Mouse (Mus musculus): Measurements from ENCODE around the gene Trnp1. TPM values are rescaled to one million over a fixed set of nuclear protein-coding genes. Genes with fewer than 3 reads are reported as not detected.

The Trnp1 gene
- 0.90 and 0.94 TPM in 2 replicates for total RNA-seq (2012; rRNA removed)

DNA sequence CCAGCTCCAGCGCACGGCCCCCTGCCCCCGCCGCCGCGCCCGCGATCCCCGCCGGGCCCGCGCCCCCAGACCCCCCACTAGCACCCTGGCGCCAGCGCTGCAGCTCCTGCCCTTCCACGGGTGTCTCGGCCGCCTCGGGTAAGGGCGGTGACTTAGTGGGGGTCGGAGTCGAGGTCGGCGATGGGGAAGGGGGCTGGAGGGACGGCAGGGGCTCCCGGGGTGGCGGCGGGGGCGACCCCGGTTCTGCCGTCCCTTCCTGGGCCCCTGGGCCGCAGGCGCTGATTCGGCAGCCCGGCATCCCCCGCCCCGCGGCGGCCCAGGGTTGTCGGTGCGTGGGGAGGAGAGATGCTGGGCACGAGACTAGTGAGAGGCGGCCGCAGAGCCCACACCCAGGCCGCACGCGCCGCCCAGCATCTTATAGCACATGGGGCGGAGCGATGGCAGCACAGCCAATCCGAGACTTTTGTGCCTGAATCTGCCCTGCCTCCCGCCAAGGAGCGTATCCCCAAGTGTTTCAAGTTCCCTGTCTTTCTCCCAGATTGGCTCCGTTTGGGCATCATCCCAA is at the start of gene Trnp1:
Gene Trnp1, minus strand, starts transcription at position 391 of the 565 bp plus-strand sequence.
- TF ChIP-seq HCFC1 (IDR thresholded peaks at IDR 0.05; ENCODE audit: borderline replicate concordance, insufficient read depth, low read length): no peak
- no peak for TF ChIP-seq MAFK (IDR thresholded peaks at IDR 0.05; ENCODE audit: insufficient read depth, low read depth, low read length)
- no peak for TF ChIP-seq ZC3H11A (IDR thresholded peaks at IDR 0.05; ENCODE audit: borderline replicate concordance, low read depth, low read length)
- no peak for TF ChIP-seq ZNF384 (IDR thresholded peaks at IDR 0.05; ENCODE audit: low read depth, low read length)
- no peak for TF ChIP-seq CHD2 (IDR thresholded peaks at IDR 0.05; ENCODE audit: low read depth, low read length)
- Histone ChIP-seq H3K36me3 (ENCODE audit: control insufficient read depth, insufficient read depth, low read length, poor library complexity, severe bottlenecking) (no peaks in the 10 kb centered on the region), H3K4me1 (ENCODE audit: control insufficient read depth in 2 of 2, insufficient read depth in 2 of 2, low read length in 2 of 2, poor library complexity in 1 of 2) (peaks cover 5 to 10% of the 10 kb centered on the region in 2 experiments; a peak in 1 of 4 replicates), H3K27ac (ENCODE audit: insufficient read depth, low read depth, low read length, poor library complexity, severe bottlenecking) (no peak within 1 kb of the TSS), H3K9me3 (ENCODE audit: control insufficient read depth, insufficient read depth, low read depth, low read length) (no peaks in the 10 kb centered on the region), H3K9ac (ENCODE audit: insufficient read depth, low read depth, low read length, poor library complexity, severe bottlenecking) (peak within 1 kb of the TSS; percentile 78), H3K4me3 (ENCODE audit: insufficient read depth in 1 of 2, low read depth in 1 of 2, low read length in 2 of 2, poor library complexity in 1 of 2, severe bottlenecking in 1 of 2) (peak within 1 kb of the TSS; percentile 79 to 82)
- in situ Hi-C loops (cut with MboI; ENCODE audit: low sequenced_read_pairs in 2 of 2, unreplicated experiment in 2 of 2): no loop called here
- DNase-seq (ENCODE audit: low read depth, low spot score): peak; percentile 84

DNA sequence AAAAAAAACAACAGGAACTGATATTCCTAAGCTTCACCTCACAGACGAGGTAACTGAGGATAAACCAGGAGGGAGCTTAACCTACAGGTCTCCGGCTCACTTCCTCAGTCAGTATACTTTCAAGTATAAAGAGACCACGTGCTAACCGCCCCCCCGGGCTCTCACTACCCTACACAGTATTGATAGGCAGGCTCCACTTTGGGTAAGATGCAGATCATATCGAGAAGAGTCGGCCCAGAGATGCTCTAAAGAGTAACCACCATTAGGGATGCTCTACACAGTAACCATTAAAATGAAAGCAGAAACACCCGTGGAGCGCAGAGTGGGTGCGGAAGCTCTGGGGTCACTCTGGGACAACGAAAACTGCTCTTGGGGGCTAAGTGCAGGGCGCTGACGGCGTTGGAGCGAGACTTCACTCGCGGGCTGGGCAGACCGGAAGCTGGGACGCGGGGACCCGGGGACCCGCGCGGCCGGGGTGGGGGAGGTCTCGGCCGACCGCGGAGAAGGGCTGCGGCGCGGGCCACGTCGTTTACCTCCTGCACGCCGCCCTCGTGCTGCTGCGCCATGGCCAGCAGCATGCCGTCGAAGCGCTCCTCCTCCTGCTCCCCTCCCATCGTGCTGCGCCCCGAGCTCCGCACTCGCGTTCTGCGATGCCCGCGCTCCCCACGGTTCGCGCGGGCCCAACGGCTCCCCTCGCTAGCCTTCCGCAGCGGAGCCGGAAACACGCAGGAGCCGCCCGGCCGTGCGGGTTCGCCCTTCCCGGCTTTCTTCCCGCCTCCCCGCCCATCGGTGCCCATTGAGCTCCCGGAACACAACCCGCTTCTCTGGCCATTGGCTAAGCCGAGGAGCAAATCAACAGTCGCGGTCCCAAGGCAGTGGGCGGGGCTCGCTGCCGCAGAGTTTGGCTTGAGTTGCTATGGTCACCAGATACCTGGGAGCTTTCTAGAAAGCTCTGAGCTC is 47.2 kb upstream of the Trnp1 start, which contains the start of gene Nudc:
Gene Nudc, minus strand, starts transcription at position 725 of the 960 bp plus-strand sequence.
- H3K36me3 ChIP-seq (ENCODE audit: control insufficient read depth, insufficient read depth, low read length, poor library complexity, severe bottlenecking): peaks cover 32% of the 10 kb centered on the region
- peak; percentile 97 for DNase-seq (ENCODE audit: low read depth, low spot score)
- H3K4me3 ChIP-seq (ENCODE audit: insufficient read depth in 1 of 2, low read depth in 1 of 2, low read length in 2 of 2, poor library complexity in 1 of 2, severe bottlenecking in 1 of 2): peak within 1 kb of the TSS; percentile 90 to 100
- no peaks in the 10 kb centered on the region for H3K9me3 ChIP-seq (ENCODE audit: control insufficient read depth, insufficient read depth, low read depth, low read length)
- in situ Hi-C loops (cut with MboI; ENCODE audit: low sequenced_read_pairs in 2 of 2, unreplicated experiment in 2 of 2): no loop called here
- peak within 1 kb of the TSS; percentile 65 for H3K27ac ChIP-seq (ENCODE audit: insufficient read depth, low read depth, low read length, poor library complexity, severe bottlenecking)
- H3K9ac ChIP-seq (ENCODE audit: insufficient read depth, low read depth, low read length, poor library complexity, severe bottlenecking): peak within 1 kb of the TSS; percentile 93
- peaks cover 2 to 12% of the 10 kb centered on the region in 2 experiments; a peak in 2 of 4 replicates for H3K4me1 ChIP-seq (ENCODE audit: control insufficient read depth in 2 of 2, insufficient read depth in 2 of 2, low read length in 2 of 2, poor library complexity in 1 of 2)
- TF ChIP-seq MAFK (IDR thresholded peaks at IDR 0.05; ENCODE audit: insufficient read depth, low read depth, low read length) (no peak), CHD2 (IDR thresholded peaks at IDR 0.05; ENCODE audit: low read depth, low read length) (no peak), ZC3H11A (IDR thresholded peaks at IDR 0.05; ENCODE audit: borderline replicate concordance, low read depth, low read length) (no peak), ZNF384 (IDR thresholded peaks at IDR 0.05; ENCODE audit: low read depth, low read length) (no peak), HCFC1 (IDR thresholded peaks at IDR 0.05; ENCODE audit: borderline replicate concordance, insufficient read depth, low read length) (peak; percentile 67; the same call in 1 of the 2 replicates)

DNA sequence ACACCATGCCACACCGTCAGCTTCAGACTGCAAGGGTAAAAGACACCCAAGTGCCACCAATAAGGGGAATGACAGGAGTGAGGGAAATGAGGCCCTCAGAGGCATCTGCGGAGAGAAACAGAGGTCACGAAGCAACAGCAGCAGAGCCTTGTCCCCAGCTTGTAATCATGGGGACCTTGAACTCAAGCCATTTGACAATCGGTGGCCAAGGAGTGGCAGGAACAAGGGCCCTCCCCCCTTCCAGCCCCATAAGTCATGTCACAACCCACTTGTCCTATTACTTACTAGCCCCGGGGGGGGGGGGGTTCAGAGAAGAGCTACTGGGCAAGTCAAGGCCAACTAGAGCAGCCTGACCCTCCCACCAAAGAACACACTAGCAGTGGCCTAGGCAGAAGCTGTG is 38.3 kb upstream of the Trnp1 start:
- peaks cover 0 to 8% of the 10 kb centered on the region in 2 experiments; a peak in 1 of 4 replicates for H3K4me1 ChIP-seq (ENCODE audit: control insufficient read depth in 2 of 2, insufficient read depth in 2 of 2, low read length in 2 of 2, poor library complexity in 1 of 2)
- TF ChIP-seq ZNF384 (IDR thresholded peaks at IDR 0.05; ENCODE audit: low read depth, low read length): no peak
- no peak for DNase-seq (ENCODE audit: low read depth, low spot score)
- in situ Hi-C loops (cut with MboI; ENCODE audit: low sequenced_read_pairs in 2 of 2, unreplicated experiment in 2 of 2): no loop called here
- peaks cover 75% of the 10 kb centered on the region for H3K36me3 ChIP-seq (ENCODE audit: control insufficient read depth, insufficient read depth, low read length, poor library complexity, severe bottlenecking)
- no peaks in the 10 kb centered on the region for H3K9me3 ChIP-seq (ENCODE audit: control insufficient read depth, insufficient read depth, low read depth, low read length)
- H3K27ac ChIP-seq (ENCODE audit: insufficient read depth, low read depth, low read length, poor library complexity, severe bottlenecking): no peak overlapping the region
- no peak overlapping the region for H3K4me3 ChIP-seq (ENCODE audit: insufficient read depth in 1 of 2, low read depth in 1 of 2, low read length in 2 of 2, poor library complexity in 1 of 2, severe bottlenecking in 1 of 2)
- H3K9ac ChIP-seq (ENCODE audit: insufficient read depth, low read depth, low read length, poor library complexity, severe bottlenecking): no peak overlapping the region

DNA sequence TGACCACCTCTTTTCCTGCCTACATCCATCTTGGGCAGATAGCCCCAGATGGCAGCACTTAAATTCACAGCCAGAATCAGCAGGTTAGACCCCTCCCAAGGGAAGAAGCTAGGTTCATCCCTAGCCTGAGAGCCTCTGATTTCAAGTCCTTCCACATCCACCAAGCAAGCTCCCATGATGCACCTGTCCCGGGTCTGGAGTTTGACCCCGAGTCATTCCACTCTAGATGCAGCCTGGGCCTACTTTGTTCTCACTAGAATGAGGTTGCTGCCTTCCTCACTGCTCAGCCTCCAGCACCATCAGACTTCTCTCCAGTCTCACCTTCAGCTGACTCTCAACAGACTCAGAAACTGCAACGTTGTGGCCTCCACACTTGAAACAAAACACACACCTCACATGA is 37.7 kb upstream of the Trnp1 start:
- H3K36me3 ChIP-seq (ENCODE audit: control insufficient read depth, insufficient read depth, low read length, poor library complexity, severe bottlenecking): peaks cover 69% of the 10 kb centered on the region
- no peak for TF ChIP-seq HCFC1 (IDR thresholded peaks at IDR 0.05; ENCODE audit: borderline replicate concordance, insufficient read depth, low read length)
- no peak for TF ChIP-seq ZNF384 (IDR thresholded peaks at IDR 0.05; ENCODE audit: low read depth, low read length)
- TF ChIP-seq MAFK (IDR thresholded peaks at IDR 0.05; ENCODE audit: insufficient read depth, low read depth, low read length): no peak
- TF ChIP-seq CHD2 (IDR thresholded peaks at IDR 0.05; ENCODE audit: low read depth, low read length): no peak
- no peak for TF ChIP-seq ZC3H11A (IDR thresholded peaks at IDR 0.05; ENCODE audit: borderline replicate concordance, low read depth, low read length)
- no peak overlapping the region for H3K4me3 ChIP-seq (ENCODE audit: insufficient read depth in 1 of 2, low read depth in 1 of 2, low read length in 2 of 2, poor library complexity in 1 of 2, severe bottlenecking in 1 of 2)
- DNase-seq (ENCODE audit: low read depth, low spot score): no peak
- no peak overlapping the region for H3K27ac ChIP-seq (ENCODE audit: insufficient read depth, low read depth, low read length, poor library complexity, severe bottlenecking)
- no peaks in the 10 kb centered on the region for H3K9me3 ChIP-seq (ENCODE audit: control insufficient read depth, insufficient read depth, low read depth, low read length)
- H3K9ac ChIP-seq (ENCODE audit: insufficient read depth, low read depth, low read length, poor library complexity, severe bottlenecking): no peak overlapping the region
- in situ Hi-C loops (cut with MboI; ENCODE audit: low sequenced_read_pairs in 2 of 2, unreplicated experiment in 2 of 2): no loop called here
- H3K4me1 ChIP-seq (ENCODE audit: control insufficient read depth in 2 of 2, insufficient read depth in 2 of 2, low read length in 2 of 2, poor library complexity in 1 of 2): peaks cover 0 to 8% of the 10 kb centered on the region in 2 experiments; a peak in 1 of 4 replicates
